Mouse (Mus musculus): ENCODE measurements around the gene Alyref. TPM values are rescaled to one million over a fixed set of nuclear protein-coding genes. Genes with fewer than 3 reads are reported as not detected.
A peak's percentile ranks its signal among the peaks of the same experiment; 100 is the strongest.
"Not testable (repeated sequence)": the region's sequence is repeated elsewhere in the genome, so short reads cannot be mapped to it uniquely, and the experiment has no call there.

The Alyref gene
- polyA plus RNA-seq, 1 experiment from 2014 or later, result 277 TPM

- Histone ChIP-seq H3K4me1 (replicated peaks) (peaks cover 68% of the 10 kb centered on the region), H3K4me3 (replicated peaks) (peak overlapping the region; percentile 82), H3K27me3 (no peaks in the 10 kb centered on the region), H3K4me2 (peak overlapping the region; percentile 92), H3K27ac (replicated peaks) (peak overlapping the region; percentile 90), H3K9ac (peak overlapping the region; percentile 86), H3K9me3 (replicated peaks) (no peaks in the 10 kb centered on the region), H3K36me3 (replicated peaks) (peaks cover 42% of the 10 kb centered on the region)
- WGBS (ENCODE audit: insufficient replicate concordance), result 4% methylated on average over 11 of the region's 11 CpGs
- no peak for ATAC-seq (ENCODE audit: insufficient read depth)
Measured at GRCm38 (mm10) chr11:120571754-120572416, 26.3 kb downstream of the Alyref start.

GRCm38 (mm10) chr11:120571122-120571521 is 27.0 kb downstream of the Alyref start:
- no peak for ATAC-seq (ENCODE audit: insufficient read depth)
- WGBS (ENCODE audit: insufficient replicate concordance), result 14% methylated on average over 3 of the region's 3 CpGs
- peak overlapping the region; percentile 86 for H3K9ac ChIP-seq
- H3K27ac ChIP-seq (replicated peaks), result peak overlapping the region; percentile 90
- peaks cover 49% of the 10 kb centered on the region for H3K36me3 ChIP-seq (replicated peaks)
- peaks cover 64% of the 10 kb centered on the region for H3K4me1 ChIP-seq (replicated peaks)
- peak overlapping the region; percentile 82 for H3K4me3 ChIP-seq (replicated peaks)
- no peaks in the 10 kb centered on the region for H3K27me3 ChIP-seq
- H3K4me2 ChIP-seq, result peak overlapping the region; percentile 92
- H3K9me3 ChIP-seq (replicated peaks), result no peaks in the 10 kb centered on the region

- Histone ChIP-seq H3K9ac (no peak overlapping the region), H3K9me3 (replicated peaks) (no peaks in the 10 kb centered on the region), H3K4me3 (replicated peaks) (no peak overlapping the region), H3K27me3 (no peaks in the 10 kb centered on the region), H3K27ac (replicated peaks) (no peak overlapping the region), H3K36me3 (replicated peaks) (peaks cover 77% of the 10 kb centered on the region), H3K4me2 (no peak overlapping the region), H3K4me1 (replicated peaks) (peaks cover 44% of the 10 kb centered on the region)
- no peak for ATAC-seq (ENCODE audit: insufficient read depth)
- WGBS (ENCODE audit: insufficient replicate concordance), result 86% methylated on average over 6 of the region's 6 CpGs
Measured at GRCm38 (mm10) chr11:120568324-120568723, 29.8 kb downstream of the Alyref start.

- no peaks in the 10 kb centered on the region for H3K9me3 ChIP-seq (replicated peaks)
- no peak overlapping the region for H3K4me3 ChIP-seq (replicated peaks)
- WGBS (ENCODE audit: insufficient replicate concordance), result 74% methylated on average over 9 of the region's 9 CpGs
- peaks cover 96% of the 10 kb centered on the region for H3K36me3 ChIP-seq (replicated peaks)
- H3K9ac ChIP-seq, result no peak overlapping the region
- no peak overlapping the region for H3K4me2 ChIP-seq
- no peaks in the 10 kb centered on the region for H3K27me3 ChIP-seq
- H3K27ac ChIP-seq (replicated peaks), result no peak overlapping the region
- ATAC-seq (ENCODE audit: insufficient read depth), result no peak
- H3K4me1 ChIP-seq (replicated peaks), result peaks cover 21% of the 10 kb centered on the region
Measured at GRCm38 (mm10) chr11:120565114-120565513, 33.1 kb downstream of the Alyref start.

GRCm38 (mm10) chr11:120562949-120563348 is 35.2 kb downstream of the Alyref start:
- H3K4me2 ChIP-seq, result no peak overlapping the region
- 85% methylated on average over 13 of the region's 13 CpGs for WGBS (ENCODE audit: insufficient replicate concordance)
- H3K4me1 ChIP-seq (replicated peaks), result 0 out of 2 replicates have a peak, but pooled peaks cover 10% of the 10 kb centered on the region
- no peaks in the 10 kb centered on the region for H3K9me3 ChIP-seq (replicated peaks)
- no peak for ATAC-seq (ENCODE audit: insufficient read depth)
- H3K4me3 ChIP-seq (replicated peaks), result no peak overlapping the region
- H3K27me3 ChIP-seq, result no peaks in the 10 kb centered on the region
- peaks cover 90% of the 10 kb centered on the region for H3K36me3 ChIP-seq (replicated peaks)
- no peak overlapping the region for H3K27ac ChIP-seq (replicated peaks)
- no peak overlapping the region for H3K9ac ChIP-seq

- no peak overlapping the region for H3K27ac ChIP-seq (replicated peaks)
- H3K9ac ChIP-seq, result no peak overlapping the region
- no peak overlapping the region for H3K4me2 ChIP-seq
- no peak overlapping the region for H3K4me3 ChIP-seq (replicated peaks)
- 84% methylated on average over 13 of the region's 13 CpGs for WGBS (ENCODE audit: insufficient replicate concordance)
- ATAC-seq (ENCODE audit: insufficient read depth), result no peak
- no peaks in the 10 kb centered on the region for H3K27me3 ChIP-seq
- peaks cover 72% of the 10 kb centered on the region for H3K36me3 ChIP-seq (replicated peaks)
- no peaks in the 10 kb centered on the region for H3K9me3 ChIP-seq (replicated peaks)
- no peaks in the 10 kb centered on the region for H3K4me1 ChIP-seq (replicated peaks)
Measured at GRCm38 (mm10) chr11:120560952-120561728, 37.0 kb downstream of the Alyref start.

GRCm38 (mm10) chr11:120558843-120559242 is 39.3 kb downstream of the Alyref start:
- WGBS (ENCODE audit: insufficient replicate concordance), result 66% methylated on average over 6 of the region's 6 CpGs
- not testable (repeated sequence) for H3K27ac ChIP-seq (replicated peaks); H3K9me3 ChIP-seq (replicated peaks); H3K4me2 ChIP-seq; H3K4me3 ChIP-seq (replicated peaks); H3K4me1 ChIP-seq (replicated peaks); ATAC-seq (ENCODE audit: insufficient read depth); H3K27me3 ChIP-seq; H3K9ac ChIP-seq
- peaks cover 49% of the 10 kb centered on the region for H3K36me3 ChIP-seq (replicated peaks)

GRCm38 (mm10) chr11:120555260-120555659 is 42.9 kb downstream of the Alyref start:
- ATAC-seq (ENCODE audit: insufficient read depth), result no peak; the same call in 1 of the 2 replicates
- Histone ChIP-seq H3K9me3 (replicated peaks) (no peaks in the 10 kb centered on the region), H3K9ac (no peak overlapping the region), H3K27me3 (no peaks in the 10 kb centered on the region), H3K36me3 (replicated peaks) (peaks cover 13% of the 10 kb centered on the region), H3K4me1 (replicated peaks) (peaks cover 10% of the 10 kb centered on the region), H3K4me3 (replicated peaks) (no peak overlapping the region), H3K27ac (replicated peaks) (no peak overlapping the region), H3K4me2 (no peak overlapping the region)
- 39% methylated on average over 2 of the region's 2 CpGs for WGBS (ENCODE audit: insufficient replicate concordance)

- H3K9me3 ChIP-seq (replicated peaks), result no peaks in the 10 kb centered on the region
- H3K27me3 ChIP-seq, result no peaks in the 10 kb centered on the region
- ATAC-seq (ENCODE audit: insufficient read depth), result no peak
- 56% methylated on average over 7 of the region's 7 CpGs for WGBS (ENCODE audit: insufficient replicate concordance)
- H3K4me1 ChIP-seq (replicated peaks), result peaks cover 15% of the 10 kb centered on the region
- H3K36me3 ChIP-seq (replicated peaks), result peaks cover 9% of the 10 kb centered on the region
- H3K4me3 ChIP-seq (replicated peaks), result no peak overlapping the region
- H3K4me2 ChIP-seq, result no peak overlapping the region
- H3K27ac ChIP-seq (replicated peaks), result no peak overlapping the region
- no peak overlapping the region for H3K9ac ChIP-seq
Measured at GRCm38 (mm10) chr11:120554834-120555233, 43.3 kb downstream of the Alyref start.

- no peaks in the 10 kb centered on the region for H3K9me3 ChIP-seq (replicated peaks)
- no peak overlapping the region for H3K9ac ChIP-seq
- no peak overlapping the region for H3K27ac ChIP-seq (replicated peaks)
- H3K4me3 ChIP-seq (replicated peaks), result no peak overlapping the region
- H3K4me1 ChIP-seq (replicated peaks), result peaks cover 34% of the 10 kb centered on the region
- H3K36me3 ChIP-seq (replicated peaks), result no peaks in the 10 kb centered on the region
- WGBS (ENCODE audit: insufficient replicate concordance), result 64% methylated on average over 5 of the region's 5 CpGs
- H3K27me3 ChIP-seq, result no peaks in the 10 kb centered on the region
- ATAC-seq (ENCODE audit: insufficient read depth), result no peak
- H3K4me2 ChIP-seq, result no peak overlapping the region
Measured at GRCm38 (mm10) chr11:120552736-120553135, 45.4 kb downstream of the Alyref start.

GRCm38 (mm10) chr11:120550810-120551440 is 47.2 kb downstream of the Alyref start, which contains the start of gene Ppp1r27:
TSS of gene Ppp1r27 (minus strand) at chr11:120551132.
- H3K4me1 ChIP-seq (replicated peaks), result peaks cover 46% of the 10 kb centered on the region
- peak within 1 kb of the TSS; percentile 97 for H3K4me2 ChIP-seq
- peak within 1 kb of the TSS; percentile 91 for H3K9ac ChIP-seq
- no peaks in the 10 kb centered on the region for H3K9me3 ChIP-seq (replicated peaks)
- no peaks in the 10 kb centered on the region for H3K27me3 ChIP-seq
- no peaks in the 10 kb centered on the region for H3K36me3 ChIP-seq (replicated peaks)
- H3K4me3 ChIP-seq (replicated peaks), result peak within 1 kb of the TSS; percentile 80
- 85% methylated on average over 28 of the region's 28 CpGs for WGBS (ENCODE audit: insufficient replicate concordance)
- H3K27ac ChIP-seq (replicated peaks), result peak within 1 kb of the TSS; percentile 72; the same call in 1 of the 2 replicates
- no peak for ATAC-seq (ENCODE audit: insufficient read depth)
